Mouse (Mus musculus) left cerebral cortex, adult 18-20 months (tissue): ENCODE results near the gene Ccdc88a. TPM values are rescaled to one million over a fixed set of nuclear protein-coding genes. Genes with fewer than 3 reads are reported as not detected.
"Not testable (repeated sequence)": the region's sequence is repeated elsewhere in the genome, so short reads cannot be mapped to it uniquely, and the experiment has no call there.

ENCODE experiments used
- DNase-seq, 2 experiments: peaks; one replicate each; pipeline ENCODE4 v3.0.0; 2021 to 2022; ENCODE audit warnings: low spot score in 2 of 2, mixed read lengths in 1 of 2
- total RNA-seq, 2 experiments: library from RNA; stranded (reverse); gene quantifications; 2 replicates each; pipeline ENCODE4 v1.2.3; 2021

Ccdc88a gene
- total RNA-seq, 2 experiments from 2014 or later = 54.1 to 55.5 TPM

GRCm38 (mm10) chr11:29431011-29431410 lies 57.6 kb downstream of the Ccdc88a start:
- no peak for DNase-seq

- DNase-seq = no peak
Measured at GRCm38 (mm10) chr11:29448741-29449140, 75.3 kb downstream of the Ccdc88a start.

- no peak for DNase-seq
Measured at GRCm38 (mm10) chr11:29474676-29475075, 101.2 kb downstream of the Ccdc88a start.

- DNase-seq = no peak
Measured at GRCm38 (mm10) chr11:29493135-29493534, 119.7 kb downstream of the Ccdc88a start.

- no peak for DNase-seq
Measured at GRCm38 (mm10) chr11:29496962-29497361, 123.5 kb downstream of the Ccdc88a start.

- DNase-seq = no peak
Measured at GRCm38 (mm10) chr11:29503948-29504893, 130.8 kb downstream of the Ccdc88a start.

GRCm38 (mm10) chr11:29504899-29505625 lies 131.6 kb downstream of the Ccdc88a start:
- DNase-seq = no peak

- DNase-seq = no peak
Measured at GRCm38 (mm10) chr11:29509421-29509820, 136.0 kb downstream of the Ccdc88a start.

GRCm38 (mm10) chr11:29512818-29513535 lies 139.5 kb downstream of the Ccdc88a start:
- no peak for DNase-seq

GRCm38 (mm10) chr11:29514325-29514681 lies 140.8 kb downstream of the Ccdc88a start:
- DNase-seq = no peak

GRCm38 (mm10) chr11:29514682-29515412 lies 141.4 kb downstream of the Ccdc88a start, which contains the start of gene Prorsd1:
TSS of gene Prorsd1 (minus strand) at chr11:29515033.
- peak; percentile 55 to 58 for DNase-seq

- DNase-seq = peak; percentile 74 to 82
Measured at GRCm38 (mm10) chr11:29525988-29526794, 152.7 kb downstream of the Ccdc88a start, which contains the start of gene Mtif2. TSS of gene Mtif2 (plus strand) at chr11:29526408.

GRCm38 (mm10) chr11:29538201-29538600 lies 164.7 kb downstream of the Ccdc88a start:
- DNase-seq = no peak

- DNase-seq = no peak
Measured at GRCm38 (mm10) chr11:29544225-29544945, 170.9 kb downstream of the Ccdc88a start.

GRCm38 (mm10) chr11:29545150-29545752 lies 171.8 kb downstream of the Ccdc88a start:
- not testable (repeated sequence) for DNase-seq

GRCm38 (mm10) chr11:29546297-29546696 lies 172.8 kb downstream of the Ccdc88a start:
- DNase-seq = not testable (repeated sequence)

GRCm38 (mm10) chr11:29546762-29547161 lies 173.3 kb downstream of the Ccdc88a start:
- no peak for DNase-seq

GRCm38 (mm10) chr11:29547249-29547751 lies 173.8 kb downstream of the Ccdc88a start:
- no peak for DNase-seq
